8 mouse cellular contexts compared by ENCODE assay signal in genomic region chr8:121951656-121952009, GRCm38 (mm10). TPM values are rescaled to one million over a fixed set of nuclear protein-coding genes. Genes with fewer than 3 reads are reported as not detected.
DNase-seq lines count a peak whose midpoint lies in the region; ATAC-seq and TF ChIP-seq lines count a peak whose summit lies in the region.

No protein-coding gene starts in this region.

- H3K4me2 ChIP-seq in hindbrain, embryonic 16.5 days (ENCODE audit: low read length) = peak overlapping the region; percentile 95
- peak overlapping the region; percentile 92 for H3K4me2 ChIP-seq in neural tube, embryonic 12.5 days (replicated peaks)

- H3K4me1 ChIP-seq in cortical plate, adult 2 months (ENCODE audit: control insufficient read depth, insufficient read depth, low read length) = peaks cover 3% of the 10 kb centered on the region
- peaks cover 37% of the 10 kb centered on the region for H3K4me1 ChIP-seq in hindbrain, embryonic 16.5 days (ENCODE audit: control insufficient read depth, insufficient read depth, low read depth, low read length)
- H3K4me1 ChIP-seq in neural tube, embryonic 12.5 days = peaks cover 43% of the 10 kb centered on the region

- H3K9ac ChIP-seq in hindbrain, embryonic 16.5 days (ENCODE audit: low read depth, low read length) = peak overlapping the region; percentile 95
- H3K9ac ChIP-seq in neural tube, embryonic 12.5 days = peak overlapping the region; percentile 99

- no peak overlapping the region for H3K27ac ChIP-seq in layer of hippocampus, adult 2 months
- H3K27ac ChIP-seq in cortical plate, adult 2 months (ENCODE audit: insufficient read depth, low read length) = no peak overlapping the region
- peak overlapping the region; percentile 97 for H3K27ac ChIP-seq in hindbrain, embryonic 16.5 days (ENCODE audit: low read depth, low read length)
- H3K27ac ChIP-seq in neural tube, embryonic 12.5 days = no peak overlapping the region

- H3K4me3 ChIP-seq in layer of hippocampus, adult 2 months = peak overlapping the region; percentile 66
- H3K4me3 ChIP-seq in cortical plate, adult 2 months (ENCODE audit: insufficient read depth, low read length) = peak overlapping the region; percentile 36; the same call in 1 of the 2 replicates
- peak overlapping the region; percentile 89 for H3K4me3 ChIP-seq in hindbrain, embryonic 16.5 days (ENCODE audit: low read length)
- peak overlapping the region; percentile 96 for H3K4me3 ChIP-seq in neural tube, embryonic 12.5 days

- peaks cover 4% of the 10 kb centered on the region; the same call in 1 of the 2 replicates for H3K36me3 ChIP-seq in hindbrain, embryonic 16.5 days (ENCODE audit: control insufficient read depth, insufficient read depth, low read length)
- H3K36me3 ChIP-seq in neural tube, embryonic 12.5 days = peaks cover 15% of the 10 kb centered on the region; the same call in 1 of the 2 replicates

- TF ChIP-seq CTCF in layer of hippocampus, adult 2 months (conservative IDR thresholded peaks at IDR 0.05) = no peak
- no peak for TF ChIP-seq CTCF in cortical plate, adult 2 months (IDR thresholded peaks at IDR 0.05; ENCODE audit: extremely low read depth, insufficient read depth, low read length)

- no peak for TF ChIP-seq POLR2A in cortical plate, adult 2 months (IDR thresholded peaks at IDR 0.05; ENCODE audit: extremely low read depth, insufficient read depth, low read length)

- no peak for ATAC-seq in hindbrain, embryonic 16.5 days
- no peak for ATAC-seq in neural tube, embryonic 12.5 days (ENCODE audit: low FRiP score, low read depth)

- no peak for DNase-seq in layer of hippocampus, adult 2 months (ENCODE audit: low spot score in 2 of 2)
- no peak for DNase-seq in layer of hippocampus, adult 11-12 months (ENCODE audit: low spot score)
- DNase-seq in layer of hippocampus, adult 8-10 months (ENCODE audit: low spot score in 2 of 2) = no peak
- no peak for DNase-seq in adipocyte (ENCODE audit: low spot score)
- no peak for DNase-seq in B cell, adult 2 months

- WGBS in hindbrain, embryonic 16.5 days = 33% methylated on average over 7 of the region's 7 CpGs
- WGBS in neural tube, embryonic 12.5 days = 36% methylated on average over 7 of the region's 7 CpGs

- H3K9me3 ChIP-seq in hindbrain, embryonic 16.5 days (ENCODE audit: control insufficient read depth, low read length) = no peaks in the 10 kb centered on the region
- H3K9me3 ChIP-seq in neural tube, embryonic 12.5 days = no peaks in the 10 kb centered on the region

- H3K27me3 ChIP-seq in hindbrain, embryonic 16.5 days (replicated peaks; ENCODE audit: control insufficient read depth, insufficient read depth, low read length) = no peaks in the 10 kb centered on the region
- no peaks in the 10 kb centered on the region for H3K27me3 ChIP-seq in neural tube, embryonic 12.5 days (replicated peaks)

RNA-seq across cellular contexts. Expression of gene Banp, which starts 2.1 kb away (rescaled TPM):
- 10 to 100 TPM; 32.7 to 61.0 TPM for total RNA-seq in layer of hippocampus, adult 2 months (2021)
- 68.4 and 76.1 TPM in 2 replicates for polyA plus RNA-seq in cortical plate, adult 2 months (2012; rRNA removed)
- 49.9 and 54.9 TPM in 2 replicates for polyA plus RNA-seq in hindbrain, embryonic 16.5 days (2015; fragmentation: Nextera tagmentation; extraction: Ambion mirVana)
- 54.9 and 55.5 TPM in 2 replicates for polyA plus RNA-seq in neural tube, embryonic 12.5 days (2016; fragmentation: Nextera tagmentation; extraction: Ambion mirVana)
- total RNA-seq in layer of hippocampus, adult 8-10 months (2022) = 10 to 100 TPM; 25.1 to 66.1 (median 45.2) TPM

RNA-seq across cellular contexts. Expression of gene Car5a, which starts 6.9 kb away (rescaled TPM):
- not detected for total RNA-seq in layer of hippocampus, adult 2 months (2021)
- 0.29 and 0.42 TPM in 2 replicates for polyA plus RNA-seq in cortical plate, adult 2 months (2012; rRNA removed)
- polyA plus RNA-seq in hindbrain, embryonic 16.5 days (2015; fragmentation: Nextera tagmentation; extraction: Ambion mirVana) = 0.25 and 0.40 TPM in 2 replicates
- 0.19 and 0.32 TPM in 2 replicates for polyA plus RNA-seq in neural tube, embryonic 12.5 days (2016; fragmentation: Nextera tagmentation; extraction: Ambion mirVana)
- total RNA-seq in layer of hippocampus, adult 8-10 months (2022) = under 1 TPM in 1 of 4 experiments, not detected in 3; 0.41 TPM

RNA-seq across cellular contexts. Expression of gene Slc7a5, which starts 44.1 kb away (rescaled TPM):
- total RNA-seq in layer of hippocampus, adult 2 months (2021) = 10 to 100 TPM; 66.5 to 68.7 TPM
- polyA plus RNA-seq in cortical plate, adult 2 months (2012; rRNA removed) = 74.1 and 75.6 TPM in 2 replicates
- polyA plus RNA-seq in hindbrain, embryonic 16.5 days (2015; fragmentation: Nextera tagmentation; extraction: Ambion mirVana) = 44.9 and 57.8 TPM in 2 replicates
- polyA plus RNA-seq in neural tube, embryonic 12.5 days (2016; fragmentation: Nextera tagmentation; extraction: Ambion mirVana) = 32.0 and 40.8 TPM in 2 replicates
- total RNA-seq in layer of hippocampus, adult 8-10 months (2022) = 10 to 100 TPM; 52.0 to 66.6 (median 61.8) TPM

Comparison
In these comparisons a context has a peak if more than half of its experiments do, and no peak if none do; other contexts are left out.
1. H3K4me3 ChIP-seq: peak in every context shown above with its lines; median percentile 96 in neural tube, embryonic 12.5 days; 89 in hindbrain, embryonic 16.5 days; 66 in layer of hippocampus, adult 2 months; 36 in cortical plate, adult 2 months.